Mouse (Mus musculus): ENCODE measurements around the gene Ccdc137.

DNA sequence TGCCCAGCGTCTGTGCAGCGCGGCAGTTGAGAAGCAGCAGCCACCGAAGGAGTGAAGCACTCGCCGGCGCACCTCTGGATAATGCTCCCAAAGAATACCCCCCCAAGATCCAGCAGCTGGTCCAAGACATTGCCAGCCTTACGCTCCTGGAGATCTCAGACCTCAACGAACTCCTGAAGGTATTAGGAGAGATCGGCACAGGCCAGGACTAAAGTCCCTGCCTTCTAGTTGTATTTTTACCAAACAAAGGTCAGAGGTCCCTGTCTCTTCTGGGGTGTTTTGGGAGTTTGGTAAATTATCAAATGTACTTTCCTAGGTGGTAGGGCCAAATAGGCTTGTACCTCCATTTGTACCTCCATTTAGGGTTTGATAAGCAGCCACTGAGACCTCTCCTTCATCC lies 27.3 kb downstream of the Ccdc137 start:
- TF ChIP-seq CTCF (IDR thresholded peaks at IDR 0.05; ENCODE audit: borderline replicate concordance, insufficient read depth, low read length): no peak
- no peak for TF ChIP-seq POLR2A (IDR thresholded peaks at IDR 0.05; ENCODE audit: low read depth, low read length)

Data from embryonic fibroblast, embryonic 13.5 days (primary cell).